Mouse (Mus musculus): ENCODE data around the gene Nit1. TPM values are rescaled to one million over a fixed set of nuclear protein-coding genes. Genes with fewer than 3 reads are reported as not detected.

The Nit1 gene
- total RNA-seq (2021): 10 to 100 TPM; 37.7 to 42.8 TPM
- long read RNA-seq, transcript Nit1-202 (7 exons, 1,335 nt): major isoform, 7 of 57 reads
- long read RNA-seq, partial matches to known transcripts: 5 of 57 reads
- long read RNA-seq, other reads (novel, unspliced or antisense): 42 of 57 reads

DNA sequence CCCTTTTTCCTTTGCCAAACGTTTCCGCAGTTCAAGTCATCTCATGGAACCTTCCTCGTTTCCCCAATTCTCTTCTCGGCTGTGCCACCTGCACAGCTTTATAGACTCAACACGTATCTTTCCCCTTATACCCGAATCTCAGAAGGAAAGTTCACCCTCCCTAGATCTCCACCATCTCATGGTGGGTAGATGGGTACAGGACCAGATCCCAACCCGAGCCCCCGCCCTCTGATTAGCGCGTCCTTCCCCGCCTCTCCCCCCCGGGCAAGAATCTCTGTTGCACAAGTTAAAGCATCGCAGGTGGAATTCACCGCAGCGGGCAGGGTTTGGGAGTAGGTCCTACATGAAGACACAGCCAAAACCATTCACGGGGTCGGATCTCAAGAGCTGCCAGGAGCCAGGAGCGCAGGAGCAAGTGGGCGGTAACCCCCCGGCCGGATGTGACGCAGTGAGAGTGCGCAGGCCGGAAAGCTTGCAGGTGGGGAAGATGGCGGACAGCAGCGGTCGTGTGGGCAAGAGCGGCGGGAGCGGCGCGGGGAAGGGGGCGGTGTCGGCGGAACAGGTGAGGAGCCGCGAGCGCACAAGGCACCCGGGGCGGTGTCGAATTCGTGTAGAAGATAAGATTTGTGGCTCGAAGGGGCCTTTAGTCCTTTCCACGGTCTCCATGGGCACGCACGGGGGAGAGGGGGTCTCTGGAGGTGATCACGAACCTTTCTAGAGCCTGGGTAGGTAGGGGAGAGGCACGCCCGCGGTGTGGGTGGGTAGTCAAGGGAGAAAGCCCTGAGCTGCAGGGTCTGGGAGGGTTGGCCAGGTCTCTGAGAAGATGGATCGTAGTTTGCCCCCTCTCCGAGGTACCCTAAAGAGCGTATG lies at the start of gene Nit1, which contains the start of gene Pfdn2:
Gene Nit1, minus strand, starts transcription at position 422 of the 870 bp plus-strand sequence.
Gene Pfdn2, plus strand, starts transcription at position 446 of the 870 bp plus-strand sequence.
- peak; percentile 86 to 90 for DNase-seq (ENCODE audit: low spot score in 2 of 2)

DNA sequence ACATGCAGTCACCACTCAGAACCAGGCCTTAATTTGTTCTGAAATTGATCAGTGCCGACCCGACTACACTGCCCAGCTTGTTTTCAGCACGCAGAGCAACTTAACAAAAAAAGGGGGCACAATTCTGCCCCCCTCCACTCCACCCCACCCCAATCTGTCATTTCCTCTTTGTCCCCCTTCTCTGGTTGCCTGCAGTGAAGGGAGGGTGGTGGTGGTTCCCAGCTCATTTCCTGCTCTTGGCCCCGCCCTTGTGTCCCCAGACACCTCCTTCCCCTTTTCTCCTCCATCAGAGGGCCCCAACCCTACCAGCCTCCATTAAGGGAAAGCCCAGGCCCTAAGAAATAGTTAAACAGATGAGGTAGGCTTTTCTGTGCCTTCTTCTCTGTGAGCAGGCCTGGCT lies 44.7 kb upstream of the Nit1 start:
- no peak for DNase-seq (ENCODE audit: low spot score in 2 of 2)

DNA sequence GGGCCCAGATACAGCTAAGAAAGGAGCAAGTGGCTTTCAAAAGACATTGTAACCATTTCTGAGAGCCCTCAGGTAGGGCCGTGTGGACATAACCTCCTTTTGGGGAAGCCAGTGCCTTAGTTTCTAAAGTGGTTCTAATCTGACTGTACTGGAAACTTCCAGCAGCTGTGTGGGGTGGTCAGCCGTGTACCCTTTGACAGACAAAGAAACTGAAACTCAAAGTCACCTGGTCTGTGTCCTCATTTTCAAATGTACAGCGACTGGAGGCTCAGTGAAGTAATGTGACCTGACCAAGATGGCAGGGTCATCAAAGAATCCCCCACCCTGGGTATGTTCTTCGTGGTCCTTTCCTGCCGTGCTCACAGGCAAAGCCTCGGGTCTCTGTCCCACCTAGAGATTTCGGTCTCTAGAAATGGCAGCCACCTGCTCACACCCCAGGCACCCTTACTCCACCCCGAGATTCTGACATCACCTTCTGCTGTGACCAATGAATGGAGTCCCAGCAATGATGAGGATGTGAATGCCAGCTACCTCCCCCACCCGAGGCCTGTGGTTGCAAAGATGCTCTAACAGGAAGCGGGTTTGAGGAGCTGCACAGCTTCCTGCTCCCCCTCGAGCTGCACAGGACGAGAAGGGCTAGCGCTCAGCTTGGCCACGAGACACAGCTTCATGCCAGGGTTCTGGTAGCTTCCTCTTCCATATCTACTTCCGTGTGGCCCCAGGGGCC lies 43.1 kb upstream of the Nit1 start, which contains the start of gene Arhgap30:
Gene Arhgap30, plus strand, starts transcription at position 579 of the 727 bp plus-strand sequence.
- DNase-seq (ENCODE audit: low spot score in 2 of 2): no peak

GRCm38 (mm10) chr1:171387099-171387498 lies 41.7 kb upstream of the Nit1 start:
- DNase-seq (ENCODE audit: low spot score in 2 of 2): no peak

DNA sequence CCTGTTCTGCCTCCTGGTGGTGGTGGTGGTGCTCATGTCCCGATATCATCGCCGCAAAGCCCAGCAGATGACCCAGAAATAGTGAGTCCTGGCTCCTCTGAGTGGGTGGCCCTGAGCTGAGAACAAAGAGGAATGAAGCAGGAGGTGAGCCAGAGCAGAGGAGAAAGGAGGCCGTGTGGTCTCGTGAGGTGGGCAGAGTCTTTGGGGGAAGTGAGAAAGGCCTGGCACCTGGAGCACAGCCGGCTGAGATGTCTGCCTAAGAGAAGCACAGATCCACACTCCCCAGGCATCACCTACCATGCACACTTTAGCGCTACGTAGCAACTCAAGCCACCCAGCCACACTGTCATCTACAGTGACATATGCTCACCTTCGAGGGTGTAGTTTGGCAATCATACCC lies 39.7 kb upstream of the Nit1 start:
- DNase-seq (ENCODE audit: low spot score in 2 of 2): no peak

DNA sequence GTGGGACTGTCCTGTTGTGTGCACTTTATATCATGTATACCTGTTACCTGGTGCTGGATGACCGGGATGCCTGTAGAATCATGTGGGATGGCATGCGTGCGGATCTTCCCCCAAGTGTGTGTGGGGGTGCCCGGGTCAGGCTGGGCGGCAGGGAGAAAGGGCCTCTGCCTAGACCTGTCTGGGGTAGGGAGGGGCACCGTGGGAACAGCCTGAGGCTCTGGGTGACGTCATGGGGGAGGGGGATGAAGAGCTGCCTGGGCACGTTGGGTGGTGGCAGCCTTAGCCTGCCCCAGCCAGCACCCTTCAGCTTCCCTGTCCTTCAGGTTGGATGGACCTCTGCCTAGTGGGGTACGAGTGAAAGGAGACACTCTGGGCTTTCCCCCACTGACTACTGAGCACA lies 38.9 kb upstream of the Nit1 start:
- DNase-seq (ENCODE audit: low spot score in 2 of 2): no peak

GRCm38 (mm10) chr1:171382096-171382620 lies 36.7 kb upstream of the Nit1 start:
- DNase-seq (ENCODE audit: low spot score in 2 of 2): no peak

DNA sequence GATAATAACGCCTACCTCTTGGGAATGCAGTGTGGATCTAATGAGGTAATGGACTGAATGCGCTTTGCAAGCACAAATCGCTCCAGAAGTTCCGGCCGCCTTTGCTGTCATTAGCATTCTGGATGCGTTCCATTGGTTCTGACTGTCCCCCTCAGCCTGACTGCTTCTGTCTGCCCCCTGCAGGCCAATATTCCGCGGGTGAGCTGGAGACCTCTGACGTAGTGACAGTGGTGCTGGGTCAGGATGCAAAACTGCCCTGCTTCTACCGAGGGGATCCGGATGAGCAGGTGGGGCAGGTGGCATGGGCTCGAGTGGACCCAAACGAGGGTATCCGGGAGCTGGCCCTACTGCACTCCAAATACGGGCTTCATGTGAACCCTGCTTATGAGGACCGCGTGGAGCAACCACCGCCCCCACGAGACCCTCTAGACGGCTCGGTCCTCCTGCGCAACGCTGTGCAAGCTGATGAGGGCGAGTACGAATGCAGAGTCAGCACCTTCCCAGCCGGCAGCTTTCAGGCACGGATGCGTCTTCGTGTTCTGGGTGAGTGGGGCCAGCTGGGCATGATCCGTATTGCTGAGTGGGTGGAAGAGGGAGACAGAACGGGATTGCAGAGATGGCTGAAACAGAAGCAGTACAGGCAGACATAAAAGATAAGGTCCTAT lies 34.6 kb upstream of the Nit1 start:
- peak; percentile 84 to 85 for DNase-seq (ENCODE audit: low spot score in 2 of 2)

- DNase-seq (ENCODE audit: low spot score in 2 of 2): no peak
These were observed 32.9 kb upstream of the Nit1 start for GRCm38 (mm10) chr1:171378298-171378697.

DNA sequence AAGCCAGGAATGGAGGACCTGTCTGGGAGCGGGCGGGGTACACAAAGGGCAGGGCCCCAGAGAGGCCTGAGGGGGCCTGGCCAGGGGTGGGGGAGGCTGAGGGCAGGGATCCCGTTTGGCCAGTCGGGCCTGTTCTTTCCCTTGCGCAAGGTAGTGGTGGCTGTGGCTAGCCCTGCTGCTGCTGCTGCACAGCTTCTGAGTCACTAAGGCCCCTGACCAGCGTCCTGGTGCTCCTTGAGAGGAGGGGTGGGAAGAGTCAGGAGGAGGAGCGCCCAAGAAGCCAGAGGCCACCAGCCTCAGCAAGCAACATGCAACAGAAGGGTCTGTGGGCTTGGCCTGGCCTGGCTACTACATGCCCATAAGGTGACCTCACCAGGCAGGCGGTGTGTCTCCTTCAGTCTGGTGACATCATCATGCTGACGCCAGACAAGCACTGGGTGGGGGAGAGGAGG lies 30.2 kb upstream of the Nit1 start:
- no peak for DNase-seq (ENCODE audit: low spot score in 2 of 2)

DNA sequence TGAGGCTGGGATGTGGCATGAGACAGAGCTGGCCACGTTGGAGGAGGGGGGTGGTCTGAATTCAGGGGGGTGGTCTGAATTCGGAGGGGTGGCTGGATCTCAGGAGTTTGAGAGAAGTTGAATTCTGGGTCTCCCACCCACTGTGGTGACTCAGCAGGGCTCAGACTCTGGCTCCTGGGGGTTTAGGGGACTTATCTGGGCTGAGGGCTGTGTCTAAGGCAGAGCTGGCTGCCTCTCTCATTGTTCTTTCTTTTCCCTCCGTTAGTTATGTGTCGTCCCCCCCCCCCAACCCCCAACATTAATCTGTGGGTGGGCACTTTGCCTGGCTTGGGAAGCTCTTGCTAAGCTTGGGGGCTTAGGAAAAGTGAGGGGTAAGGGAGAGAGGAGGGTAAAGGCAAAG lies 28.5 kb upstream of the Nit1 start:
- DNase-seq (ENCODE audit: low spot score in 2 of 2): no peak

GRCm38 (mm10) chr1:171372880-171373279 lies 27.4 kb upstream of the Nit1 start:
- DNase-seq (ENCODE audit: low spot score in 2 of 2): no peak

DNA sequence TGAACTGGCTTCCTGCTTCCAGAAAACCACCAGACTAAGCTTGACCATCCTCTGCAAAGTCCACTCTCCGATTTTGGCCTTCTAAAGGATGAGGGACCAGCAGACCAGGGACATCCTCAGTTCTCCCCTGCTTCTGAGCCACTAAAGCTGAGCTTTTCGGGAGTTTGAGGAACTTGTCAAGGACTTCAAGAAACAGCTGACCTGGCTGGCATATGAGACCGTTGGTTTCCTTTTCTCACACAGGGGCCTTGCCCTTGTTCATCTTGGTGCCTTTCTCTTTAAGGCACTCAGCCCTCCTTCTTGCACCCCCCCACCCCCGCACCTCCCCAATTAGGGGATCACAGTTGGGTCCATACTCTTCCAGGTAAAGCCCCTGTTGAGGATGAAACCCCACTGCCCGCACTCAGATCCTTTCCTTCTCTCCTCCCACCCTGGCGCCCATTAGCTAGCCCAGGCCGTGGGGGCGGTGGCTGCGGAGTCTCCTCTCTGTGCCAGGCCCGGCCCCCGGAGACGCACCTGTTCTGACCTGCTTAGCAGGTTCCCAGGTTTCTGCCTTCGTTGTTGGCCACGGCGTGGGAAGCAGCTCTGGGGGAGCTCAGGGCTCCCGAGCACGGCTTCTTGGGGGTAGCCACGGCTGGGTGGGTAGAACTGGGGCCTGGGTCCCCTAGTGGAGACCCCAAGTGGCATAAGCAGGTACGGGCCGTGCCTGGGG lies 24.6 kb upstream of the Nit1 start, which contains the start of gene Nectin4:
Gene Nectin4, plus strand, starts transcription at position 255 of the 712 bp plus-strand sequence.
- no peak for DNase-seq (ENCODE audit: low spot score in 2 of 2)

DNA sequence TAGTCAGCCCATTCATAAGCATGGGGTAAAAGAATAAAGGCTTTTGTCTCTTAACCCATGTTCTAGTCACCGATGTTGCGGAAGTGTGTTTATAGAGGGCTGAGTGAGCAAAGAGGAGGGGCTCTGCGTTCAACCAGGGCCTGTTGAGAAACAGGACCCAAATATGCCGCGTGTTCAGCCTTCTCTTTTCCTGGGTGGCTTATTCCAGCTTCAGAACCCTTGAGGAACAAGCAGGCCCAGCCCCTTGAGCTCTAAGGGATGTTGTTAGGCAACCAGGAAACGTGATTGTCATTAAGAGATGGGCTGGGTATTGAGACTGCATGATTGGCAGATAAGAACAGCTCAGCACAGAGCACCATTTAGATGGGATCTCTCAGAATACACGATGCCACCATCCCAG lies 20.5 kb upstream of the Nit1 start:
- DNase-seq (ENCODE audit: low spot score in 2 of 2): no peak

DNA sequence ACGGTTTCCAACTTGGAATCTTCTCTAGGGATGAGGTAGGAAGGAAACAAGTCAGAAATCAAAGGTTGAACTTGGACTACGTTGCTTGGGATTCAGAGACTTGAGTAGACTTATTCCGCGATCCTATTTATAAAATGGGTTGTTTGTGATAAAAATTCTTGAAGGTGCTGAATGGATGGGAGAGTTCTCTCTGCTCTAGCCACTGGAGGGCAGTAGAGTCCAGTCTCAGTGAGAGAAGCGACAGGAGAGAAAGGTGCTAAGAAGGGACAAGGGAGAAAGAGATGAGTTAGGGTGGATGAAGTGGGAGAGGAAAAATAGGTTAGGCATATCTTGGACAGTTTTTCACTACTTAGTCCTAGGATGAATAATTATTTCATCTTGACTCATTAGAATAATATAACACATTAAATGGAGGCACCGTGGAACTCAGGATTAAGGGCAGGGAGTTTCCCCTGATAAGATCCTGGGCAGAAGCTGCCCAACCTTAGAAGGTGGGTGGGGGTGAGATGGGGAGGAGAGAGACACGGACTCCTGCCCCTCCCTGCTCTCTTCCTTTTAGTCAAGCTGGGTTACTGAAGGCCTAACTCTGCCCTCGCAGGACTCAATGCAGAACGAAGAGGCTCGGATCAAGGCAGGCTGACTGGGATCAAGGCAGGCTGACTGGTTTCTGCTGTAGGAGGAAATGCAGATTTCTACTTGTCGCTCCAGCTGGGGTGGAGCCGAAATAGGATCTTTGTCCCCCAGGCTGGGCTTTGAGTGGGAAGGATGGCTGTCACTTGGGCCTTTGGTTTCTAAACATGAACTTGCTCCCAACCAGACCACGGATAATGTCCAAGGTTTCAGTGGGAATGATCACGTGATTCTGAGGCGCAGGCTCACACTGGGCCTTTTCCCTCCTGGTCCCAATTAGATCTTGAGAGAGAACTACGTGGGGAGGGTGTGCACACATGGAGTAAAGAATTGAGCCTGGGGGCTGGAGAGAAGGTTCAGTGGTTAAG lies 16.0 kb upstream of the Nit1 start:
- DNase-seq (ENCODE audit: low spot score in 2 of 2): peak; percentile 71 to 78

GRCm38 (mm10) chr1:171360656-171361055 lies 15.2 kb upstream of the Nit1 start, which contains the start of gene Klhdc9:
TSS of gene Klhdc9 (minus strand) at chr1:171360798.
- peak; percentile 91 to 92 for DNase-seq (ENCODE audit: low spot score in 2 of 2)

- peak in 1 of 2 experiments; percentile 44 for DNase-seq (ENCODE audit: low spot score in 2 of 2)
These were observed 14.8 kb upstream of the Nit1 start for GRCm38 (mm10) chr1:171360253-171360652.

GRCm38 (mm10) chr1:171358421-171358820 lies 13.0 kb upstream of the Nit1 start:
- DNase-seq (ENCODE audit: low spot score in 2 of 2): no peak

GRCm38 (mm10) chr1:171356814-171357213 lies 11.4 kb upstream of the Nit1 start:
- DNase-seq (ENCODE audit: low spot score in 2 of 2): no peak
